Mouse (Mus musculus): ENCODE data around the gene Hoxb4.

- no peak for TF ChIP-seq CTCF (IDR thresholded peaks at IDR 0.05; ENCODE audit: extremely low read depth, insufficient read depth, insufficient read length, insufficient replicate concordance)
- TF ChIP-seq POLR2A (IDR thresholded peaks at IDR 0.05; ENCODE audit: low read depth, low read length), result no peak
Observed at GRCm38 (mm10) chr11:96300354-96301063, 17.6 kb upstream of the Hoxb4 start.

All from spleen, adult 2 months (tissue).